Mouse (Mus musculus): ENCODE measurements around the gene Gm42957. TPM values are rescaled to one million over a fixed set of nuclear protein-coding genes. Genes with fewer than 3 reads are reported as not detected.

The Gm42957 gene
- polyA plus RNA-seq, 1 experiment from 2014 or later: not detected

DNA sequence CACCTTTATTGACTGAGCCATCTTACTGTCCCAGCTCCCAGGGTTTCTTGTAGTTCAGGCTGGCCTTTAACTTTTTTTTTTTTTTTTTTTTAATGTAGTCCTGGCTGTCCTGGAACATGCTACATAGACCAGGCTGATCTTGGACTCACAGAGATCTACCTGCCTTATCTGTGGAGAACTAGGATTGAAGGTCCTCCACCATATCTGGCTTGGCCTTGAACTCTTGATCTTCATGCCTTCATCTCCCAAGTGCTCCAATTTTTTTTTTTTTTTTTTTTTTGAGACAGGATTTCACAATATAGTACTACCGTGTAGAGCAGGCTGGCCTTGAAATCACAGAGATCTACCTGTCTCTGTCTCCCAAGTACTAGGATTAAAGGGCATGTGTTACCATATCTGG, 58.3 kb downstream of the Gm42957 start:
- ATAC-seq (replicated peaks; ENCODE audit: insufficient number of reproducible peaks, low FRiP score, low TSS enrichment, low read depth) (no peak), DNase-seq (ENCODE audit: low spot score) (no peak)
- Histone ChIP-seq H3K9ac (replicated peaks; ENCODE audit: low read length) (no peak overlapping the region), H3K36me3 (replicated peaks; ENCODE audit: control insufficient read depth, insufficient read depth, low read depth, low read length) (no peaks in the 10 kb centered on the region), H3K27ac (replicated peaks; ENCODE audit: low read depth, low read length) (no peak overlapping the region), H3K4me1 (ENCODE audit: control insufficient read depth, insufficient read depth, low read length) (no peaks in the 10 kb centered on the region), H3K4me2 (ENCODE audit: low read depth, low read length) (no peak overlapping the region), H3K27me3 (ENCODE audit: control insufficient read depth, insufficient read depth, low read length) (no peaks in the 10 kb centered on the region), H3K4me3 (ENCODE audit: low read depth, low read length) (no peak overlapping the region), H3K9me3 (replicated peaks; ENCODE audit: control insufficient read depth, low read length) (no peaks in the 10 kb centered on the region)
- 100% methylated on average over 1 of the region's 1 CpGs for WGBS

- Histone ChIP-seq H3K4me1 (ENCODE audit: control insufficient read depth, insufficient read depth, low read length) (no peaks in the 10 kb centered on the region), H3K27ac (replicated peaks; ENCODE audit: low read depth, low read length) (peak within 1 kb of the TSS; percentile 92), H3K9me3 (replicated peaks; ENCODE audit: control insufficient read depth, low read length) (no peaks in the 10 kb centered on the region), H3K36me3 (replicated peaks; ENCODE audit: control insufficient read depth, insufficient read depth, low read depth, low read length) (no peaks in the 10 kb centered on the region; the same call in 1 of the 2 replicates), H3K4me2 (ENCODE audit: low read depth, low read length) (peak within 1 kb of the TSS; percentile 53), H3K9ac (replicated peaks; ENCODE audit: low read length) (peak within 1 kb of the TSS; percentile 89), H3K4me3 (ENCODE audit: low read depth, low read length) (peak within 1 kb of the TSS; percentile 85), H3K27me3 (ENCODE audit: control insufficient read depth, insufficient read depth, low read length) (no peaks in the 10 kb centered on the region)
- DNase-seq (ENCODE audit: low spot score): peak; percentile 91
- 0% methylated on average over 35 of the region's 35 CpGs for WGBS
- peak; percentile 79 for ATAC-seq (replicated peaks; ENCODE audit: insufficient number of reproducible peaks, low FRiP score, low TSS enrichment, low read depth)
Observed at GRCm38 (mm10) chr3:96696198-96696765, 61.0 kb downstream of the Gm42957 start, which contains the start of gene Pias3. TSS of gene Pias3 (plus strand) at chr3:96696384.

DNA sequence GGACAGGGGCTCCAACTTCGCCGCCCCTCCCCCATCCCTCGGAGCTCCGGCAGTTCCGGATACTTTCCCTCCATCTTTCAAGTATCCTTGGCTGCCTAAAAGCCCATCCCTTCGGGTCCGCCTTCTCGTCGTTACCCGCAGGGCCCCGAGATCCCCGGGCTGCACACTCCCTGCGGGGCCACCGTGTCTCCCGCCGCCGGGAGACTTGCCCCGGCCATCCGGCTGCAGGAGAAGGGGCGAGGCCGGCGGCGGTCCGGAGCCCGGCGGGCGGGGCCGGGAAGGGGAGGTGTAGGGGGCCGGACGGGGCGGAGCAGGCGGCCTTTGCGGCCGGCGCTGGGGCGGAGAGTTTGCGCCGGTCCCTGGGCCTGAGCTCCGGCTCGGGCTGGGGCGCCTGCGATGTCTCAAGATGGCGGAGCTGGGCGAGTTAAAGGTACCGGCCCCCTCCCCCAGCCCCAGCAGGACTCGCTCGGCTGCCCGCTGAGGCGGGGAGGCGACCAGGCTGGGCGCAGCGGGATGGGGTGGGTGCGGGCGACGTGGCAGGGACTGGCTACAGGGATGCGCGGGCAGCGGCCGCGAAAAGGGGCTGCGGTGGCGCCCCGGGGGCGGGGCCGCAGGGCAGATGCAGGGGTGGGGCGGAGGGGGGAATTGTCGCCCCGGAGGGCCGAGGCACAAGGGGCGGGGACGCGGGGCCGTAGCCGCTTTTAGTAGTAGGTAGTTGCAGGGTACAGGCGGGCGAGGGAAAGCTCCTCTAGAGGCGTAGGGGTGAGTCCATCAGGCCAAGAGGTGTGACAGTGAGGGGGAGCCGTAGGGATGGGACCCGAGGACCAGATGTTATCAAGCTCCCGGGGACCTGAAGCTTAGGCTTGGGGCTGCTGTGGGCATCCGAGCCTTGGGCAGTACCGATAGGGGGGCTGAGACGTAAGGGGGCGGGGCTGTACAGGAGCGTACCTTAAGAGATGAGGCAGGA, 61.8 kb downstream of the Gm42957 start:
- no peaks in the 10 kb centered on the region for H3K4me1 ChIP-seq (ENCODE audit: control insufficient read depth, insufficient read depth, low read length)
- ATAC-seq (replicated peaks; ENCODE audit: insufficient number of reproducible peaks, low FRiP score, low TSS enrichment, low read depth) (peak; percentile 90), DNase-seq (ENCODE audit: low spot score) (peak; percentile 93)
- H3K4me2 ChIP-seq (ENCODE audit: low read depth, low read length): peak overlapping the region; percentile 53
- no peaks in the 10 kb centered on the region for H3K27me3 ChIP-seq (ENCODE audit: control insufficient read depth, insufficient read depth, low read length)
- under 1% methylated on average over 80 of the region's 85 CpGs for WGBS
- peak overlapping the region; percentile 89 for H3K9ac ChIP-seq (replicated peaks; ENCODE audit: low read length)
- peak overlapping the region; percentile 92 for H3K27ac ChIP-seq (replicated peaks; ENCODE audit: low read depth, low read length)
- no peaks in the 10 kb centered on the region for H3K9me3 ChIP-seq (replicated peaks; ENCODE audit: control insufficient read depth, low read length)
- peak overlapping the region; percentile 85 for H3K4me3 ChIP-seq (ENCODE audit: low read depth, low read length)
- no peaks in the 10 kb centered on the region; the same call in 1 of the 2 replicates for H3K36me3 ChIP-seq (replicated peaks; ENCODE audit: control insufficient read depth, insufficient read depth, low read depth, low read length)

- ATAC-seq (replicated peaks; ENCODE audit: insufficient number of reproducible peaks, low FRiP score, low TSS enrichment, low read depth) (no peak), DNase-seq (ENCODE audit: low spot score) (no peak)
- H3K9me3 ChIP-seq (replicated peaks; ENCODE audit: control insufficient read depth, low read length): no peaks in the 10 kb centered on the region
- H3K27me3 ChIP-seq (ENCODE audit: control insufficient read depth, insufficient read depth, low read length): no peaks in the 10 kb centered on the region
- H3K4me3 ChIP-seq (ENCODE audit: low read depth, low read length): no peak overlapping the region
- no peak overlapping the region for H3K4me2 ChIP-seq (ENCODE audit: low read depth, low read length)
- 53% methylated on average over 19 of the region's 19 CpGs for WGBS
- no peaks in the 10 kb centered on the region for H3K4me1 ChIP-seq (ENCODE audit: control insufficient read depth, insufficient read depth, low read length)
- H3K9ac ChIP-seq (replicated peaks; ENCODE audit: low read length): no peak overlapping the region
- H3K36me3 ChIP-seq (replicated peaks; ENCODE audit: control insufficient read depth, insufficient read depth, low read depth, low read length): no peaks in the 10 kb centered on the region; the same call in none of the 2 replicates
- no peak overlapping the region for H3K27ac ChIP-seq (replicated peaks; ENCODE audit: low read depth, low read length)
Observed at GRCm38 (mm10) chr3:96698993-96699690, 63.9 kb downstream of the Gm42957 start.

DNA sequence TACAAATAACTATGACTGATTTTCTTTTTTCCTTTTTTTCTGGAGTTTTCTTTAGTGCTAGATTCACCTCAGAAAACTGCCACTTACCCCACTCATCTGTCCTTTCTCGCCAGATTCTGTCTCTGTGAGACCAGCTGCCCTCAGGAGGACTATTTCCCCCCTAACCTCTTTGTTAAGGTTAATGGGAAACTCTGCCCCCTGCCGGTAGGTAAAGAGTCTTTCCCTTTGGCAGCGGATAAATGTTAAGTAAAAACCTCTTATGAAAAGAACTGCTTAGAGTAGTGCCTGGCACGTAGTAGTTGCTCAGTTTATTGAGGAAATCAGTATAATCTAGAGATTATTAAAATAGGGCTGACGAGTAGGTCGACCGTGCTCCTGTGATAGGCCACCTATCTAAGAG, 65.1 kb downstream of the Gm42957 start:
- DNase-seq (ENCODE audit: low spot score) (peak; percentile 66), ATAC-seq (replicated peaks; ENCODE audit: insufficient number of reproducible peaks, low FRiP score, low TSS enrichment, low read depth) (no peak)
- WGBS: 55% methylated on average over 7 of the region's 7 CpGs

DNA sequence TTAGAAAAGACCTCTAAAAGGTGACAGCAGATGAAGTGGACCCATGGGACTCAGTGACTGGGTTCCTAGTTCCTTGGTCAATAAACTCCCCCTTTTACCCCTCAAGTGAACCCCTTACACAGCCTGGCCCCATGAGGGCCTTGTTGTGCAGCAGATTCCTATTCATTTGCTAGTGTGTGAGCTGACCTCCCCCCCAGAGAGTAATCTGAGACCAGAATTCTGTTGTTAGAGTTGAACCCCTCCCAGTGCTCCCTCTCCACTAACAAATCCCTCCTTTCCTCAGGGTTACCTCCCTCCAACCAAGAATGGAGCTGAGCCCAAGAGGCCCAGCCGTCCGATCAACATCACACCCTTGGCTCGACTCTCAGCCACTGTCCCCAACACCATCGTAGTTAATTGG, 65.7 kb downstream of the Gm42957 start:
- Histone ChIP-seq H3K4me1 (ENCODE audit: control insufficient read depth, insufficient read depth, low read length) (no peaks in the 10 kb centered on the region), H3K27me3 (ENCODE audit: control insufficient read depth, insufficient read depth, low read length) (no peaks in the 10 kb centered on the region), H3K27ac (replicated peaks; ENCODE audit: low read depth, low read length) (no peak overlapping the region), H3K9ac (replicated peaks; ENCODE audit: low read length) (no peak overlapping the region), H3K4me2 (ENCODE audit: low read depth, low read length) (no peak overlapping the region), H3K9me3 (replicated peaks; ENCODE audit: control insufficient read depth, low read length) (no peaks in the 10 kb centered on the region), H3K4me3 (ENCODE audit: low read depth, low read length) (no peak overlapping the region), H3K36me3 (replicated peaks; ENCODE audit: control insufficient read depth, insufficient read depth, low read depth, low read length) (no peaks in the 10 kb centered on the region; the same call in none of the 2 replicates)
- ATAC-seq (replicated peaks; ENCODE audit: insufficient number of reproducible peaks, low FRiP score, low TSS enrichment, low read depth): no peak
- WGBS: 80% methylated on average over 4 of the region's 4 CpGs
- DNase-seq (ENCODE audit: low spot score): no peak

More for the DNA sequence above, 65.1 kb downstream of the Gm42957 start:
- no peaks in the 10 kb centered on the region; the same call in none of the 2 replicates for H3K36me3 ChIP-seq (replicated peaks; ENCODE audit: control insufficient read depth, insufficient read depth, low read depth, low read length)
- H3K4me1 ChIP-seq (ENCODE audit: control insufficient read depth, insufficient read depth, low read length): no peaks in the 10 kb centered on the region
- no peak overlapping the region for H3K4me3 ChIP-seq (ENCODE audit: low read depth, low read length)
- no peaks in the 10 kb centered on the region for H3K27me3 ChIP-seq (ENCODE audit: control insufficient read depth, insufficient read depth, low read length)
- no peaks in the 10 kb centered on the region for H3K9me3 ChIP-seq (replicated peaks; ENCODE audit: control insufficient read depth, low read length)
- no peak overlapping the region for H3K9ac ChIP-seq (replicated peaks; ENCODE audit: low read length)
- no peak overlapping the region for H3K27ac ChIP-seq (replicated peaks; ENCODE audit: low read depth, low read length)
- H3K4me2 ChIP-seq (ENCODE audit: low read depth, low read length): no peak overlapping the region
